Mouse (Mus musculus) myocyte (in vitro differentiated cells): ENCODE results near the gene Clock. TPM values are rescaled to one million over a fixed set of nuclear protein-coding genes. Genes with fewer than 3 reads are reported as not detected.

Experiments used
- H3K27me3 ChIP-seq: one replicate; pipeline ENCODE4 v1.6.1; 2011; ENCODE audit not compliant: control insufficient read depth, insufficient read depth, insufficient read length
- H3K36me3 ChIP-seq: one replicate; pipeline ENCODE4 v1.6.1; 2011; ENCODE audit not compliant: control insufficient read depth, insufficient read depth
- H3K4me2 ChIP-seq: one replicate; pipeline ENCODE4 v1.6.1; 2011; ENCODE audit warnings: low read depth, control low read depth
- H3K4me3 ChIP-seq: one replicate; pipeline ENCODE4 v1.5.1; 2011; ENCODE audit warnings: mild to moderate bottlenecking, control low read depth, moderate library complexity
- H3K79me2 ChIP-seq: one replicate; pipeline ENCODE4 v1.6.1; 2011; ENCODE audit not compliant: control insufficient read depth, insufficient read depth
- H3ac ChIP-seq: one replicate; pipeline ENCODE4 v1.6.1; 2011; ENCODE audit not compliant: control insufficient read depth, insufficient read length
- CEBPB ChIP-seq: IDR thresholded peaks from 2 replicates; pipeline ENCODE4 v1.6.1; 2011; ENCODE audit warnings: mild to moderate bottlenecking, moderate library complexity; ENCODE audit not compliant: poor library complexity, insufficient read depth, severe bottlenecking
- E2F4 ChIP-seq: IDR thresholded peaks from one replicate; pipeline ENCODE4 v1.6.1; 2011; ENCODE audit warnings: mild to moderate bottlenecking, control low read depth, moderate library complexity; ENCODE audit not compliant: insufficient read depth
- MAX ChIP-seq: IDR thresholded peaks from one replicate; pipeline ENCODE4 v1.6.1; 2011; ENCODE audit warnings: low read depth, mild to moderate bottlenecking, control low read depth
- MYOD1 ChIP-seq, 3 experiments: IDR thresholded peaks; one replicate each; pipeline ENCODE4 v1.6.1; 2011; ENCODE audit warnings: control low read depth in 2 of 3, low read depth in 2 of 3, mild to moderate bottlenecking in 2 of 3, moderate library complexity in 1 of 3; ENCODE audit not compliant: insufficient read length in 2 of 3, control insufficient read depth in 1 of 3
- MYOG ChIP-seq, 3 experiments: IDR thresholded peaks; one replicate each; pipeline ENCODE4 v1.6.1; 2011; ENCODE audit warnings: control low read depth in 2 of 3, low read depth in 2 of 3, mild to moderate bottlenecking in 2 of 3; ENCODE audit not compliant: insufficient read length in 2 of 3, control insufficient read depth in 1 of 3, insufficient read depth in 1 of 3
- POLR2A ChIP-seq: IDR thresholded peaks from one replicate; pipeline ENCODE4 v1.6.1; 2011; ENCODE audit warnings: low read depth, mild to moderate bottlenecking, control low read depth, moderate library complexity; ENCODE audit not compliant: insufficient read length
- POLR2AphosphoS2 ChIP-seq: IDR thresholded peaks from one replicate; pipeline ENCODE4 v1.6.1; 2011; ENCODE audit warnings: low read depth, control low read depth; ENCODE audit not compliant: insufficient read length
- REST ChIP-seq: IDR thresholded peaks from one replicate; pipeline ENCODE4 v1.6.1; 2011; ENCODE audit warnings: mild to moderate bottlenecking, control low read depth, moderate library complexity; ENCODE audit not compliant: insufficient read depth, insufficient read length
- SRF ChIP-seq: IDR thresholded peaks from one replicate; pipeline ENCODE4 v1.6.1; 2011; ENCODE audit warnings: low read depth; ENCODE audit not compliant: control insufficient read depth, insufficient read length
- TCF12 ChIP-seq: IDR thresholded peaks from one replicate; pipeline ENCODE4 v1.6.1; 2011; ENCODE audit warnings: mild to moderate bottlenecking, control low read depth; ENCODE audit not compliant: poor library complexity, insufficient read depth, severe bottlenecking
- TCF3 ChIP-seq: IDR thresholded peaks from one replicate; pipeline ENCODE4 v1.6.1; 2011; ENCODE audit warnings: low read depth, control low read depth; ENCODE audit not compliant: insufficient read length
- USF1 ChIP-seq: IDR thresholded peaks from one replicate; pipeline ENCODE4 v1.6.1; 2011; ENCODE audit warnings: low read depth, mild to moderate bottlenecking, control low read depth, moderate library complexity
- polyA plus RNA-seq: library from polyadenylated mRNA; unstranded; fragments of >200 nt; fragmentation: generic; extraction: Trizol; gene quantifications from one replicate; pipeline ENCODE4 v1.2.1, GENCODE M21; 2012; ENCODE audit warnings: missing spikeins

Gene Clock
- polyA plus RNA-seq, 1 experiment, result 5.3 TPM

DNA sequence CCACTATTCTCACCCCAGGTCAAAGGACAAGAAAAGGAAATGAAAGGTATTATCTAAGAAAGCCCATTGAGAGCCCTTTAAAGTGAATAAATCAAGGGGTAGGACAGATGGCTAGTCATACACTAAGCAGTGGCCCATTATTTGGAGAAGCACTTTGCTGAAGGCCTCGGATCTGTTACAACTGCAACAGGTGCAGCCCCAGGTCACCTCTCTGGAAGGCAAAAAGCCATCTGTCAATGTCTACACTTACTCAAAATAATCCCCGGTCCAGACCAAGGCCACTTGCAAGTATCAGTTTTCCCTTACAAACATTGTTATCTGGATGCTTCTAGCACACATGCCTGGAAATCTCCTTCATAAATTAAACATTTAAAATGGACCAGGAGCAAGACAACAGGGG lies 36.3 kb upstream of the Clock start:
- Histone ChIP-seq H3K36me3 (no peaks in the 10 kb centered on the region), H3ac (no peak overlapping the region), H3K27me3 (no peaks in the 10 kb centered on the region), H3K4me3 (no peak overlapping the region), H3K79me2 (no peaks in the 10 kb centered on the region), H3K4me2 (no peak overlapping the region)
- TF ChIP-seq USF1 (no peak), MYOD1 (IDR thresholded peaks at IDR 0.05; ENCODE audit: control insufficient read depth in 1 of 3, insufficient read length in 2 of 3, low read depth in 2 of 3) (peak; percentile 42 to 85 (median 77)), MYOG (IDR thresholded peaks at IDR 0.05; ENCODE audit: control insufficient read depth in 1 of 3, insufficient read depth in 1 of 3, insufficient read length in 2 of 3, low read depth in 2 of 3) (peak in 2 of 3 experiments; percentile 56 to 66), TCF12 (peak; percentile 64)

DNA sequence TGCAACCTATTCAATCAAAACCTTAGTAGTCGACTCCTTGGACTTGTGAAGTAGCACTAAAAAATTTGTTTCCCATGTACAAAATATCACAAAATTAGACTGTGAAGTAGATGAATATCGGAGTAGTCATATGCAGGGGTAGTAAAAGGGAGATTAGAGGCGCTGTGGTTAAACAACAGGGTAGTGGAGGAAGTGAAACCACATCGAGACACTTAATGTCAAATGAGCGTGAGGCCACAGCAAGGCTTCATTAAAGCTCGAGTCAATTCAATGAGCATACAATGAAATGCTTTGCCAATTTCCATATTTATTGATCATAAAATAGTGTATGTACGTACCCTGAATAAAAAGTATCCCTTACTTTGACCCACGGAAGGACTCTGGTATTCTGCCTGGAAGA lies 32.5 kb upstream of the Clock start:
- Histone ChIP-seq H3K36me3 (no peaks in the 10 kb centered on the region), H3K4me3 (no peak overlapping the region), H3K4me2 (no peak overlapping the region), H3K27me3 (no peaks in the 10 kb centered on the region), H3K79me2 (no peaks in the 10 kb centered on the region), H3ac (no peak overlapping the region)
- no peak for TF ChIP-seq MYOD1 (IDR thresholded peaks at IDR 0.05; ENCODE audit: control insufficient read depth in 1 of 3, insufficient read length in 2 of 3, low read depth in 2 of 3)
- no peak for TF ChIP-seq POLR2AphosphoS2
- TF ChIP-seq E2F4, result no peak
- no peak for TF ChIP-seq TCF12
- TF ChIP-seq SRF, result no peak
- TF ChIP-seq MAX, result no peak
- no peak for TF ChIP-seq POLR2A
- TF ChIP-seq MYOG (IDR thresholded peaks at IDR 0.05; ENCODE audit: control insufficient read depth in 1 of 3, insufficient read depth in 1 of 3, insufficient read length in 2 of 3, low read depth in 2 of 3), result no peak

DNA sequence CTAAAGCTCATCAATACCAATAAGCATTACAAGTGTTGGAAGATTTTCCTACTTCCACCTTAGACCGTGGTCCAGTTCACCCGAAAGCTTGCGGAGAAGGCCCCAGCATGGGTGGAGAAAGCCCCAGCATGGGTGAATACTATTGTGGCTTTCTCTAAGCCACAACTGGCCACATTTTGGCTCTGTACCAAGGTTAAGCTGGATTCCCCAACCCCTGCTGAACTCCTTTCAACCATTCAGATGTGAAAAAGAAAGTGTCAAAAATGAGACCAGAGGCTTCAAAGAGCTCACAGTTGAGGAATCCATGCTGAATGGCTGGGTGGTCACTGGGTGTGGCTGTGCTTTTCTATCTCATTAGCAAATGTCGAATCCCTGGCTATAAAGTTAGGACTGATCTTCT lies 29.2 kb upstream of the Clock start:
- TF ChIP-seq CEBPB, result no peak
- Histone ChIP-seq H3K36me3 (no peaks in the 10 kb centered on the region), H3K27me3 (no peaks in the 10 kb centered on the region), H3K4me3 (no peak overlapping the region), H3K79me2 (no peaks in the 10 kb centered on the region), H3K4me2 (no peak overlapping the region), H3ac (no peak overlapping the region)

DNA sequence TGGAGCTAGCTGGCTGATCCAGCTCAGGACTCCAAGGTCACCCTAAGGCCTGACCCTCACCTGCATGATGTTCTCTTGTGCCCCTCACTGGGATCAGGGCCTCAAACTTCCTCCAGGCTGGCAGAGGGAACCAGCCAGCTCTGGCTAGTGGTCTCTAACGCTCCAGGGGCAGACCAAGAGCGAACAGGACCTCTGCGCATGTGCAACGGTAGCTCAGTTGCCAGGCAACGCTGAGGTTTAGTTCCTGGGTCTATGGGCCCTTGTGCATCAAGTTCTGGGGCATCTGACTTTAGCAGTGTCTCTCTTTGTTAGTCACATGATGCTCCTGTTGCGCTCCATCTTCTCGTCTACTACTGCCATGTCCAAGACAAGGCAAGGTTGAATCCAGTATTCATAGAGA lies 26.4 kb upstream of the Clock start, which contains the start of gene Pdcl2:
Gene Pdcl2, minus strand, starts transcription at position 204 of the 400 bp plus-strand sequence.
- H3K4me3 ChIP-seq, result no peak within 1 kb of the TSS
- no peak within 1 kb of the TSS for H3ac ChIP-seq
- TF ChIP-seq CEBPB (no peak), E2F4 (no peak), TCF3 (no peak), MYOD1 (IDR thresholded peaks at IDR 0.05; ENCODE audit: control insufficient read depth in 1 of 3, insufficient read length in 2 of 3, low read depth in 2 of 3) (no peak), TCF12 (no peak), MYOG (IDR thresholded peaks at IDR 0.05; ENCODE audit: control insufficient read depth in 1 of 3, insufficient read depth in 1 of 3, insufficient read length in 2 of 3, low read depth in 2 of 3) (no peak), USF1 (no peak)
- H3K79me2 ChIP-seq, result no peaks in the 10 kb centered on the region
- no peaks in the 10 kb centered on the region for H3K27me3 ChIP-seq
- no peak within 1 kb of the TSS for H3K4me2 ChIP-seq
- H3K36me3 ChIP-seq, result no peaks in the 10 kb centered on the region

DNA sequence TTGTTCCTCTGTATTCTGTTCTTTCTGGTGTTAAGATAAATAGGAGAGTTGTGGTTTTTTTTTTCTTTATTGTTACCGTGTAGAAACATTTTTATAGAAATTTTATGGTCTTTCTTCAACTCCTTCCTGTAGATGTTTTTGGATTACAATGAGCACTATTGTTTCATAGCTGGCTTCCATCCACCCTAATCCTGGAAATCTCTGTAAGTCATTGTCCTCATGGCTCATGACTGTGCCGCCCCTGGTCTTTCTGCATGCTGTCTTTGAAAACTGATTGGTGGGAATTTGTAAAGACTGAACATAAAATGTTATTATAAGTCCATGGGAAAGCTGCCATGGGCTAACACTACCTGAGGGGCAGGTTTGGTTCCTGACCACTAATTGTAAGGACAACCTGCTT lies 22.7 kb upstream of the Clock start:
- H3K79me2 ChIP-seq, result no peaks in the 10 kb centered on the region
- no peaks in the 10 kb centered on the region for H3K36me3 ChIP-seq
- H3K4me3 ChIP-seq, result no peak overlapping the region
- peak overlapping the region; percentile 66 for H3K4me2 ChIP-seq
- no peaks in the 10 kb centered on the region for H3K27me3 ChIP-seq
- H3ac ChIP-seq, result no peak overlapping the region
- no peak for TF ChIP-seq MYOD1 (IDR thresholded peaks at IDR 0.05; ENCODE audit: control insufficient read depth in 1 of 3, insufficient read length in 2 of 3, low read depth in 2 of 3)
- no peak for TF ChIP-seq USF1
- TF ChIP-seq TCF12, result no peak
- no peak for TF ChIP-seq MAX
- no peak for TF ChIP-seq CEBPB

DNA sequence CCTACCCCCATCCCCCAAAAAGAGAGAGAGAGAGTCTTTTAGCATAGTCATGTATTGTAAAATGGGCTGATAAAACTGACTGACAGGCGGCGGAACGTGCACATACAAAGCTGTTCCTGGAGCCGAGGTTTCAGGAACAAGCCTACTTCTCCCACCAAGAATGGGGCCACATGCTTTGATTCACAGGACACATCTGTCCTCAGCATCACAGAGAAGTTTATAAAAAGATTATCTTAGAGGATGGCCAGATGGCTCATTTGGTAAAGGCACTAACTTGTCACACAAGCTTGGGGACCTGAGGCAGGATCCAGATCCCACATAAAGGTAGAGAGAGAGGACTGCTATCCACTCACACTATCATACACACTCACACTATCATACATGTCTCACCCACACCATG lies 20.5 kb upstream of the Clock start:
- H3K36me3 ChIP-seq, result no peaks in the 10 kb centered on the region
- no peak overlapping the region for H3K4me2 ChIP-seq
- H3ac ChIP-seq, result no peak overlapping the region
- H3K27me3 ChIP-seq, result no peaks in the 10 kb centered on the region
- no peak overlapping the region for H3K4me3 ChIP-seq
- TF ChIP-seq E2F4 (no peak), TCF12 (no peak), REST (no peak), POLR2AphosphoS2 (no peak), USF1 (no peak), POLR2A (no peak), MAX (no peak)
- H3K79me2 ChIP-seq, result no peaks in the 10 kb centered on the region
